Mouse (Mus musculus) ES-Bruce4 (cell line): ENCODE measurements around the gene Pink1.

Experiments used
- EP300 ChIP-seq: IDR thresholded peaks from 2 replicates; pipeline ENCODE4 v1.6.1; 2011; ENCODE audit warnings: low read depth, low read length; ENCODE audit not compliant: insufficient read depth
- POLR2A ChIP-seq: IDR thresholded peaks from one replicate; pipeline ENCODE4 v1.8.1; 2011; ENCODE audit warnings: low read length; ENCODE audit not compliant: insufficient read depth

- no peak for TF ChIP-seq EP300
- TF ChIP-seq POLR2A, result no peak
These were observed 5.5 kb upstream of the Pink1 start for GRCm38 (mm10) chr4:138331647-138332046.
